Mouse (Mus musculus) forebrain, embryonic 15.5 days (tissue): ENCODE data around the gene Lsm14b. TPM values are rescaled to one million over a fixed set of nuclear protein-coding genes. Genes with fewer than 3 reads are reported as not detected.

Experiments
- ATAC-seq: fragments of 200-750 bp; cut with Nextera tagmentation; replicated peaks from 2 replicates; pipeline ENCODE4 v1.8.0; 2017; ENCODE audit warnings: mild to moderate bottlenecking, moderate TSS enrichment, moderate library complexity
- H3K27ac ChIP-seq: fragments of 300-500 bp; sonication (generic); replicated peaks from 2 replicates; pipeline ENCODE4 v1.5.1; 2015; ENCODE audit warnings: mild to moderate bottlenecking, inconsistent platforms
- H3K27me3 ChIP-seq: fragments of 300-500 bp; sonication (generic); 2 replicates; pipeline ENCODE4 v1.6.1; 2015; ENCODE audit warnings: inconsistent platforms
- H3K36me3 ChIP-seq: fragments of 300-500 bp; sonication (generic); 2 replicates; pipeline ENCODE4 v1.6.1; 2015; ENCODE audit warnings: mild to moderate bottlenecking, inconsistent platforms
- H3K4me1 ChIP-seq: fragments of 300-500 bp; sonication (generic); 2 replicates; pipeline ENCODE4 v1.6.1; 2015; ENCODE audit warnings: inconsistent platforms
- H3K4me2 ChIP-seq: fragments of 300-500 bp; sonication (generic); replicated peaks from 2 replicates; pipeline ENCODE4 v1.6.1; 2015; ENCODE audit warnings: mild to moderate bottlenecking, inconsistent platforms
- H3K4me3 ChIP-seq: fragments of 300-500 bp; sonication (generic); 2 replicates; pipeline ENCODE4 v1.5.1; 2015; ENCODE audit warnings: mild to moderate bottlenecking, inconsistent platforms
- H3K9ac ChIP-seq: fragments of 300-500 bp; sonication (generic); replicated peaks from 2 replicates; pipeline ENCODE4 v1.6.1; 2015; ENCODE audit warnings: mild to moderate bottlenecking, inconsistent platforms
- H3K9me3 ChIP-seq: fragments of 300-500 bp; sonication (generic); 2 replicates; pipeline ENCODE4 v1.6.1; 2016; ENCODE audit warnings: inconsistent platforms
- WGBS: fragments of 180-500 bp; shearing (Covaris S2); methylation state at CpG from one replicate; pipeline ENCODE4 v1.1.7; 2015; ENCODE audit warnings: mixed read lengths; 5-methylcytosine and 5-hydroxymethylcytosine counted together
- polyA plus RNA-seq: library from polyadenylated mRNA; unstranded; fragments of >200 nt; fragmentation: Nextera tagmentation; extraction: Ambion mirVana; gene quantifications from 2 replicates; pipeline ENCODE4 v1.2.1, GENCODE M21; 2015

The Lsm14b gene
- polyA plus RNA-seq, 1 experiment from 2014 or later, result 23.6 TPM

DNA sequence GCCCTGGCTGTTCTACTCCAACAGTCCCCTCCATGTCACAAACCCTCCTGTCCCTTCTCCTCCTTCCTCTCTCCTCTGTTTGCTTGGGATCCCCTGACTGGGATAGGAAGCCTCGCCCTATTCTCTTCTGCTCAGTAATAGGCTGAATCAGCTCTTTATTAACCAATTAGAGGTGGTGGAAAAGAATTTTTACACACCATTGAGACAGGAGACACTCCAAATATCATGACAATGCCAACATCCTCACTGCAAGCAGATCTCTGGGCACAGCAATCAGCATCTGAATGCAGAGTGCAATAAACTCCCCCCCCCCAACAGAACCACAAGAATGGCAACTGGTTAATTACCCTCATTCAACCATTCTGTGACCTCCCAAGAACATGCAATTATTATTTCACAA, 35.7 kb upstream of the Lsm14b start:
- no peak overlapping the region for H3K4me3 ChIP-seq
- H3K27me3 ChIP-seq, result no peaks in the 10 kb centered on the region
- H3K27ac ChIP-seq, result no peak overlapping the region
- 27% methylated on average over 1 of the region's 1 CpGs for WGBS
- no peaks in the 10 kb centered on the region for H3K4me1 ChIP-seq
- no peak overlapping the region for H3K4me2 ChIP-seq
- H3K9ac ChIP-seq, result no peak overlapping the region
- no peaks in the 10 kb centered on the region for H3K9me3 ChIP-seq
- H3K36me3 ChIP-seq, result no peaks in the 10 kb centered on the region
- no peak for ATAC-seq

DNA sequence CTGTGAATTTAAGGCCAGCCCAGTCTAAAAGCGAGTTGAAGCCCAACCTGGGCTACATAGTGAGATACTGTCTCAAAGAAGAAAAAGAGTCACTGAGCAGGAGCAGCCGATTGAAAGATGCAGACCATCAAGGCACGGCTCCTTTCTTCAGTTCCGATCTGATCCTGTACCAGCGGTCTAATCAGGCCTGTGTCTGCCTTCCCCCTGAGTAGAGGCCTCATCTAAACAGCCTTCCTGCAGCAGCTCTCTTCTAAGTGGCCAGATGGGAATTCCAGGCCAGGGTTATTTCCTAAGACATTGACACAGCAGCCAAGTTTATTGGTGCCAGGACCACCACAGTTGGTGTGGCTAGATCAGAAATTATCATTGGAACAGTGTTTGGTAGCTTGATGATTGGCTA, 31.7 kb upstream of the Lsm14b start:
- H3K27me3 ChIP-seq, result no peaks in the 10 kb centered on the region
- H3K4me1 ChIP-seq, result no peaks in the 10 kb centered on the region
- ATAC-seq, result no peak
- H3K9me3 ChIP-seq, result no peaks in the 10 kb centered on the region
- no peak overlapping the region for H3K9ac ChIP-seq
- H3K27ac ChIP-seq, result no peak overlapping the region
- 88% methylated on average over 5 of the region's 5 CpGs for WGBS
- H3K4me2 ChIP-seq, result no peak overlapping the region
- H3K4me3 ChIP-seq, result no peak overlapping the region
- no peaks in the 10 kb centered on the region for H3K36me3 ChIP-seq

DNA sequence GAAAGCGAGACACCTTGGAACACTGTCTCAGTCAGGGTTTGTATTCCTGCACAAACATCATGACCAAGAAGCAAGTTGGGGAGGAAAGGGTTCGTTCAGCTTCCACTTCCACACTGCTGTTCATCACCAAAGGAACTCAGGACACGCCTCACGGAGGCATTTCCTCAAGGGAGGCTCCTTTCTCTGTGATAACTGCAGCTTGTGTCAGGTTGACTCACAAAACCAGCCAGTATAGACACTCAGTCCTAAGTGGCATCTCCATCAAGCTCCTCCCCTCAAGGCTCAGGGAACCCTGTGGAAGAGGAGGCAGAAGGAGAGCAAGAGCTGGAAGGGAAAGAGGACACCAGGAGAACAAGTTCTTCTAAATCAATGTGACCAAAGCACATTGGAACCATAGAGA, 26.4 kb upstream of the Lsm14b start:
- H3K4me2 ChIP-seq, result no peak overlapping the region
- no peak overlapping the region for H3K27ac ChIP-seq

DNA sequence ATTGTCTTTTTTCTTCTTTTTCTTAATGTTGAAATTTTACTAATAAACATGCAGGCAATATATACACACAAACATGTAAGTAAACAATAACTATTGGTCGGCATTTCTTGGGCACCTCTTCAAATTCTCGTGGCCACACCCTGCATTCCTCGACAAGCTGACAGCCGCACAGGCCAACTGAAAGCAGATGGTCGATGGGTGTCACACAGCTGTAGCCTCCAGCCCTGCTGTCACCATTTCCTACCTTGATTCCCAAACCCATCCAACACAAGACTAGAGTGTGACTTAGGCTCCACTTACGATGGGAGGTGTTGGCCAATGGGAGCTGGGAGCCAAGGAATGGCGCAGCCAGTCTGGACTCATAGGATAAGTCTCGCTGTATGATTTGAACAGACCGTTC, 23.2 kb upstream of the Lsm14b start:
- Histone ChIP-seq H3K27ac (no peak overlapping the region), H3K4me2 (no peak overlapping the region), H3K36me3 (no peaks in the 10 kb centered on the region), H3K9ac (no peak overlapping the region), H3K27me3 (no peaks in the 10 kb centered on the region), H3K4me1 (no peaks in the 10 kb centered on the region), H3K4me3 (no peak overlapping the region), H3K9me3 (no peaks in the 10 kb centered on the region)
- 90% methylated on average over 9 of the region's 9 CpGs for WGBS
- no peak for ATAC-seq

More for the DNA sequence above, 26.4 kb upstream of the Lsm14b start:
- Histone ChIP-seq H3K27me3 (no peaks in the 10 kb centered on the region), H3K9me3 (no peaks in the 10 kb centered on the region), H3K4me3 (no peak overlapping the region), H3K9ac (no peak overlapping the region), H3K4me1 (no peaks in the 10 kb centered on the region), H3K36me3 (no peaks in the 10 kb centered on the region)
- ATAC-seq, result no peak
- WGBS, result 84% methylated on average over 4 of the region's 4 CpGs

DNA sequence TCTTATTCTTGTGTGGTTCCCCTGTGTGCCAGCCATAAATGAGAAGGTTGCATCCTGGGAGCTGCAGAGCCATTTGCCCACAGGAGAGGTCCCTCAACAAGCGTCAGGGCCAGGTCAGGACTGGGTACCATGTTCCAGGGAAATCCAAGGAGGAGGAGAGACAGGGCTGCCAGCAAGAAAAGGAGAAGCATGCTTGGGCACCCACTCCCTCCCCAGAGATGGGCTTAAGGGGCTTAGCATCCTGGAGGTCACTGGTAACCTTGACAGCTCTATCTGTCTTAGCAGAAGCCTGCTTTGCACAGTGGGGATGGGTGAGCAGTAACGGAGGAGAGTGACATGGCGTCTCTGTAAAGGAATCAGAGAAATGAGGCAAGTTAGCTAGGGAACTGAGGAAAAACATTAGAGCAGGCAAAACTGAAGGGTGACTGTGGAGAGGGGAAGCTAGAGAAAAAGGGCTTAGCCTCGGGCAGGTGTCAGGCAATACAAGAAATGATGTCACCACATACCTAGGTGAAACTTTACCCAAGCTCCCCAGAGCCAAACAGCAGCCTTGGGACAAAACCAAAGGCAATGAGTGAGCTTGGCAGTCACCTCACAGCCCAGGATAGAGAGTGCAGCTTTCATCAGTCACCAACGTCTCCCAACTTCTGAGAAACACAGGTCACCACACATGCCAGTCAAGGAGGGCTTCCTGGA, 19.0 kb upstream of the Lsm14b start:
- no peak overlapping the region for H3K4me3 ChIP-seq
- no peaks in the 10 kb centered on the region for H3K4me1 ChIP-seq
- H3K27me3 ChIP-seq, result no peaks in the 10 kb centered on the region
- 66% methylated on average over 5 of the region's 5 CpGs for WGBS
- no peaks in the 10 kb centered on the region for H3K36me3 ChIP-seq
- no peak overlapping the region for H3K27ac ChIP-seq
- H3K9ac ChIP-seq, result no peak overlapping the region
- ATAC-seq, result no peak
- H3K4me2 ChIP-seq, result no peak overlapping the region
- H3K9me3 ChIP-seq, result no peaks in the 10 kb centered on the region

DNA sequence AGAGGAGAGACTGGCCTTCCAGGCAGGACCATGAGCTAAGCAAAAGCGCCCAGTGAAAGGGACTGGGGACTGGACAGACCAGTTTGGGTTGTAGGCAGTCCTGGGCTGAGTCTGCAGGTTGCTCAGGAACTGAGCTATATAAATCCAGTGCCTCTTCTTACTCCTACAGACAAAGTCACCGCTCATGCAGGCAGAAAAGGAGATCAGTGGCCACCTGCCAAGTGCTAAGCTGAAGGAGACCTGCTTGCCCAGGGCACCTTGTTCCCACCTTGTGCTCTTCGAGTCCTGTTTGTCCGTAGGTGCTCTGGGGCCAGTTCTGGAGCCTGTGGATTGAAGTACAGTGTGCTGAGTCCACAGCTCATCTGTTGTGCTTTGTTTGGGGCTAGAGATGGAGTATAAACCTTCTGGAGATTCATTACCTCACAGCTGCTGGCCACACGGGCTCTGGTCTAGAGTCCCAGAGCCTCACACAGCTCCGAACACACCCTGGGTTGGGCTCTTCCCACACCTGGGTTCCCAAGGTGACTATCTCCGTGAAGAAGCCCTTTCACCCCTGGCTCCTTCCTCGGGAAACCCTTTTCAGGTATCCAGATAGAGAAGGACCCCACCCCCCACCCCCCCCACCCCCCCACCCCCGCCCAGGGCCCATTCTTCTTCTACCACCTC, 18.3 kb upstream of the Lsm14b start:
- ATAC-seq, result no peak
- Histone ChIP-seq H3K36me3 (no peaks in the 10 kb centered on the region), H3K4me2 (no peak overlapping the region), H3K27ac (no peak overlapping the region), H3K4me1 (no peaks in the 10 kb centered on the region), H3K9me3 (no peaks in the 10 kb centered on the region), H3K9ac (no peak overlapping the region), H3K27me3 (no peaks in the 10 kb centered on the region), H3K4me3 (no peak overlapping the region)
- 49% methylated on average over 8 of the region's 9 CpGs for WGBS

DNA sequence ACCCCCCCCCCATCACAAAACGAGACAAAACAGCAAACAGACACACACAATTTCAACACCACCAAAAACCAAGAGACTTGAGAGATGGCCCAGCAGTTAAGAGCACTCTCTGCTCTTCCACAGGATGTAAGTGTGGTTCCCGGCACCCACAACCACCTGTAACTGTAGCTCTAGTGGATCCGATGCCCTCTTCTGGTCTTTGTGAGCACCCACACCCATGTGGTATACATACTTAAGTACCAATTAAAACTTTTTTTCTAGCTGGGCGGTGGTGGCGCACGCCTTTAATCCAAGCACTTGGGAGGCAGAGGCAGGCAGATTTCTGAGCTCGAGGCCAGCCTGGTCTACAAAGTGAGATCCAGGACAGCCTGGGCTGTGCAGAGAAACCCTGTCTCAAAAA, 14.1 kb upstream of the Lsm14b start:
- Histone ChIP-seq H3K27ac (no peak overlapping the region), H3K4me3 (no peak overlapping the region), H3K4me1 (no peaks in the 10 kb centered on the region), H3K27me3 (no peaks in the 10 kb centered on the region), H3K36me3 (no peaks in the 10 kb centered on the region), H3K4me2 (no peak overlapping the region), H3K9me3 (no peaks in the 10 kb centered on the region), H3K9ac (no peak overlapping the region)
- 90% methylated on average over 7 of the region's 7 CpGs for WGBS
- ATAC-seq, result no peak

DNA sequence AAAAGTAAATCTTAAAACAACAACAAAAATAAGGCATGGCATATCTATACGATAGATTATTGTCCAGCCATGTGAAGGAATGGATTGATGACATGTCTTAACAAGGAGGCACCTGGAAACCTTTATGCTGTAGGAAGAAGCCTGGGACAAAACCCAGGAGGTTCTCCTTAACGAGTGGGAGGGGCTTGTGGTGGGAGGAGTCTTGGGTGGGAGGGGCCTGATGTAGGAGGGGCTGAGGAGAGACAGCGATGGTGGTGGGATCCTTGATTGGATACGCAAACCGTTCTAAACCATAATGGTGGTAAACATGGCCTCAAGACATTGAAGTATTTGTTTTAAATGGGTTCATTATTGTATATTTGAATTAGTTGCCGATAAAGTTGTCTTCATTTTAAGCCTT, 13.4 kb upstream of the Lsm14b start:
- Histone ChIP-seq H3K4me3 (no peak overlapping the region), H3K27ac (no peak overlapping the region), H3K4me1 (no peaks in the 10 kb centered on the region), H3K36me3 (no peaks in the 10 kb centered on the region), H3K9ac (no peak overlapping the region), H3K27me3 (no peaks in the 10 kb centered on the region), H3K9me3 (no peaks in the 10 kb centered on the region), H3K4me2 (no peak overlapping the region)
- WGBS, result 87% methylated on average over 6 of the region's 6 CpGs
- ATAC-seq, result no peak

DNA sequence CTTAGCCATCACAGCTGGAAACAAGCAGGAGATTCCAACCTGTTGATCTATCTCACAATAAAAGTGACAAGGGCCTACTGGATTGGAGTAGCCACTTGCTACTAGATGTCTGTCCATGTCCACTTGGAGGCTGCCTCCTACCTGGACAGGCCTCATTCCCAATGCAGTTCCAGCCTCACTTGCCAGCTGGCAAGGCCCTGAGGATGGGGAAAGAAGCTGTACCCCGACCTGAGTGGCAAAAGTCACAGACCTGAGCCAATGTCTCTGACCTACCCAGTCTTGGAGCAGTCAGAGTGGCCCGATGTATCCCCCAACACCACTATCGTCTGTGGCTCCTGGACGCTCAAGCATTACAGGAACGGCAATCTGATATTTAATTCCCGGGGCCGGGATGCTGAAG, 11.1 kb upstream of the Lsm14b start:
- H3K4me2 ChIP-seq, result no peak overlapping the region
- no peak overlapping the region for H3K9ac ChIP-seq
- no peak for ATAC-seq
- H3K9me3 ChIP-seq, result no peaks in the 10 kb centered on the region
- no peak overlapping the region for H3K27ac ChIP-seq
- H3K27me3 ChIP-seq, result no peaks in the 10 kb centered on the region
- H3K4me1 ChIP-seq, result no peaks in the 10 kb centered on the region
- H3K36me3 ChIP-seq, result no peaks in the 10 kb centered on the region
- WGBS, result 89% methylated on average over 7 of the region's 7 CpGs
- H3K4me3 ChIP-seq, result no peak overlapping the region

DNA sequence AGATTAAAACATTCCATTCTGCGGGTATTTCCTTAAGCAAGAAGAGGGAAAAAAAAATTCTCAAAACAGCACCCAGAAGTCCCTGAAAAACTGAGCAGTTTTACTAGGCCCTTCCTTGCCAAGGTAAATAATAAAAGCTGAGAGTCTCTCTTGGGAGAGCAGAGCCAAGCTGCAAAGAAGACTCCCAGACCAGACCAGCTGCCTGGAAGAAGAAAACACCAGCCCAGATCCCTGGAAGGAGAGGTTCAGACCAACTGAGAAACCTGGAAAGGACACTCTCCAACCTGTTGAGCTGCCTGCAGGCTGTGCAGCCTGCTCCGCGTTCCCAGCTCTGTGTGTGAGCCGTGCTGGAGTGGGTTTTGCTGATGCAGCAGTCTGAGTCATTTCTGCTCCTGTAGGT, 7.2 kb upstream of the Lsm14b start:
- 60% methylated on average over 4 of the region's 4 CpGs for WGBS
- no peak overlapping the region for H3K9ac ChIP-seq
- no peak for ATAC-seq
- no peaks in the 10 kb centered on the region for H3K9me3 ChIP-seq
- no peaks in the 10 kb centered on the region for H3K4me1 ChIP-seq
- H3K27ac ChIP-seq, result no peak overlapping the region
- H3K27me3 ChIP-seq, result peaks cover 8% of the 10 kb centered on the region
- no peaks in the 10 kb centered on the region for H3K36me3 ChIP-seq
- H3K4me3 ChIP-seq, result no peak overlapping the region
- H3K4me2 ChIP-seq, result no peak overlapping the region

DNA sequence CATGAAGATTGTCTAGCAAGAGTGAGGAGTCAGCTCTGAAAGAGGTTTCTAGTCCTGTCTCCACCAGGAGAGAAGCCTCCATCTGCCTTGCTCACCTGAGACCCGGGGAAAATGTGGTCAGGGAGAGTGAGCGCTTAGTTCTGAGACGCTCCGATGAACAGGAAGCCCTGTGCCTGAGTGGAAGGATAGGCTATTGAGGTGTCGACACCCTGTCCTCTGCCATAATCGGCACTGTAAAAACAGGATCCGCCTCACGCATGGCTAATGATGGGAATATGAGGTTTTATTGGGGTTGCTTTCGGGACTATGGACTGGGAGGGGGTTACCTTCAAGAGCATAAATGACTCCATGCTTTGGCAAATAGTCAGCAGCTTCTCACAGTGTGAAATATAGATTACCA, 6.2 kb upstream of the Lsm14b start:
- Histone ChIP-seq H3K4me1 (no peaks in the 10 kb centered on the region), H3K4me3 (no peak overlapping the region), H3K9ac (no peak overlapping the region), H3K27ac (no peak overlapping the region), H3K27me3 (peaks cover 17% of the 10 kb centered on the region), H3K4me2 (no peak overlapping the region), H3K9me3 (no peaks in the 10 kb centered on the region), H3K36me3 (no peaks in the 10 kb centered on the region)
- WGBS, result 83% methylated on average over 9 of the region's 9 CpGs
- ATAC-seq, result no peak

DNA sequence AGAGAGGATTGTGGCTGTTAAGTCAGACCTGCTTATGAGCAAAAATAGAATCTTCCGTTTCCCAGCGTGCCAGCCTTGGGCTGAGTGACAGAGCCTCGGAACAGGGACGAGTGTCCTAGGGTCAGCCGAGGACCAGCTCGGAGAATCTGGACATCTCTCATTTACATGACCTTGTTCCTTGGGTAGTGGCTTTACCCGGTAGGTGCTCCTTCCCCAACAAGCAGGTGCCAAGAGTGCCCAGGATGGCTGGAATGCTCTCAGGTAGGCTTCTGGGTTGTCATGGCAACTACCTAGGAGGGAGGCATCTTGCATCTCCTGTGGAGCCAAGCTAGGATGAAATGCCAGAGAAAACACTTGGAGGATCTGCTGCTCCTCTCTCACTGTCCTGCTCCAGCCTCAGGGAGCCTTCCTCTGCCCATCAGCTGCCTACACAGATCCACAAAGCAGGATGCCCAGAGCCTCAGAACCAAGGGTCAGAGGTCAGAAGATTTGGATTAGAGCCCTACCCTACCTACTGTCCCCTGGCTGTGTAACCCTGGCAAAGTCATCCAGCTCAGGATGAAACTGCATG, 4.6 kb upstream of the Lsm14b start:
- Histone ChIP-seq H3K4me2 (no peak overlapping the region), H3K4me1 (peaks cover 6% of the 10 kb centered on the region; the same call in 1 of the 2 replicates), H3K4me3 (no peak overlapping the region), H3K9me3 (no peaks in the 10 kb centered on the region), H3K9ac (no peak overlapping the region), H3K27ac (no peak overlapping the region), H3K27me3 (peaks cover 17% of the 10 kb centered on the region), H3K36me3 (no peaks in the 10 kb centered on the region)
- WGBS, result 80% methylated on average over 7 of the region's 7 CpGs
- ATAC-seq, result no peak
